Mouse (Mus musculus) liver, embryonic 14.5 days (tissue): ENCODE data around the gene Stam2. TPM values are rescaled to one million over a fixed set of nuclear protein-coding genes. Genes with fewer than 3 reads are reported as not detected.

Experiments
- ATAC-seq: fragments of 200-750 bp; cut with Nextera tagmentation; 2 replicates; pipeline ENCODE4 v1.8.0; 2017; ENCODE audit warnings: moderate number of reproducible peaks, mild to moderate bottlenecking, moderate library complexity; ENCODE audit not compliant: insufficient read depth
- DNase-seq, 3 experiments: peaks; one replicate each; pipeline ENCODE4 v3.0.0-alpha.2; 2012 to 2013; ENCODE audit warnings: low read depth in 3 of 3, low spot score in 3 of 3
- H3K27ac ChIP-seq: fragments of 300-500 bp; sonication (generic); 2 replicates; pipeline ENCODE4 v1.5.1; 2014; ENCODE audit warnings: moderate library complexity, mild to moderate bottlenecking, control low read depth, inconsistent platforms
- H3K27me3 ChIP-seq: fragments of 300-500 bp; sonication (generic); 2 replicates; pipeline ENCODE4 v1.6.1; 2014; ENCODE audit warnings: mild to moderate bottlenecking, low read length, moderate library complexity; ENCODE audit not compliant: control insufficient read depth, insufficient read depth
- H3K36me3 ChIP-seq: fragments of 300-500 bp; sonication (generic); replicated peaks from 2 replicates; pipeline ENCODE4 v1.6.1; 2014; ENCODE audit warnings: low read depth; ENCODE audit not compliant: control insufficient read depth, insufficient read depth
- H3K4me1 ChIP-seq, 2 experiments: fragments of 200-500 bp in 1 of 2; fragments of 300-500 bp in 1 of 2; sonication (generic) in 1 of 2; replicated peaks; 2 replicates each; pipeline ENCODE4 v1.6.1; 2012 to 2014; ENCODE audit warnings: antibody characterized with exemption in 1 of 2, inconsistent platforms in 1 of 2, low read length in 1 of 2; ENCODE audit not compliant: control insufficient read depth in 2 of 2, insufficient read depth in 2 of 2
- H3K4me2 ChIP-seq: fragments of 300-500 bp; sonication (generic); 2 replicates; pipeline ENCODE4 v1.6.1; 2014; ENCODE audit warnings: low read depth, mild to moderate bottlenecking, control low read depth, moderate library complexity
- H3K4me3 ChIP-seq, 2 experiments: fragments of 200-500 bp in 1 of 2; fragments of 300-500 bp in 1 of 2; sonication (generic) in 1 of 2; 2 replicates each; pipeline ENCODE4 v1.5.1; 2012 to 2014; ENCODE audit warnings: low read depth in 2 of 2, low read length in 2 of 2, mild to moderate bottlenecking in 2 of 2, control low read depth in 1 of 2, inconsistent platforms in 1 of 2, moderate library complexity in 1 of 2; ENCODE audit not compliant: insufficient read depth in 1 of 2
- H3K9ac ChIP-seq: fragments of 300-500 bp; sonication (generic); replicated peaks from 2 replicates; pipeline ENCODE4 v1.6.1; 2014; ENCODE audit warnings: mild to moderate bottlenecking, control low read depth, moderate library complexity
- H3K9me3 ChIP-seq: fragments of 300-500 bp; sonication (generic); 2 replicates; pipeline ENCODE4 v1.6.1; 2016; ENCODE audit warnings: low read length, mixed read lengths; ENCODE audit not compliant: control insufficient read depth
- CTCF ChIP-seq: IDR thresholded peaks from 2 replicates; pipeline ENCODE4 v1.5.1; 2016; ENCODE audit warnings: antibody characterized with exemption, low read depth, control low read depth
- EP300 ChIP-seq: IDR thresholded peaks from 2 replicates; pipeline ENCODE4 v1.6.1; 2016; ENCODE audit warnings: antibody characterized with exemption, low read depth
- WGBS: fragments of 180-500 bp; shearing (Covaris S2); extraction: QIAGEN DNeasy Blood & Tissue Kit; methylation state at CpG from one replicate; pipeline ENCODE4 v1.1.7; 2014; ENCODE audit not compliant: insufficient replicate concordance; 5-methylcytosine and 5-hydroxymethylcytosine counted together
- polyA plus RNA-seq, 2 experiments: library from polyadenylated mRNA; depleted of rRNA in 1 of 2; stranded (reverse) in 1 of 2; unstranded in 1 of 2; fragments of >200 nt; fragmentation: Nextera tagmentation in 1 of 2; extraction: Ambion mirVana in 1 of 2; gene quantifications; 2 replicates each; pipeline versions ENCODE4 v1.2.1 to v1.2.3; 2012 to 2014

Gene Stam2
- polyA plus RNA-seq, 2 experiments = 2.9 to 9.4 TPM

DNA sequence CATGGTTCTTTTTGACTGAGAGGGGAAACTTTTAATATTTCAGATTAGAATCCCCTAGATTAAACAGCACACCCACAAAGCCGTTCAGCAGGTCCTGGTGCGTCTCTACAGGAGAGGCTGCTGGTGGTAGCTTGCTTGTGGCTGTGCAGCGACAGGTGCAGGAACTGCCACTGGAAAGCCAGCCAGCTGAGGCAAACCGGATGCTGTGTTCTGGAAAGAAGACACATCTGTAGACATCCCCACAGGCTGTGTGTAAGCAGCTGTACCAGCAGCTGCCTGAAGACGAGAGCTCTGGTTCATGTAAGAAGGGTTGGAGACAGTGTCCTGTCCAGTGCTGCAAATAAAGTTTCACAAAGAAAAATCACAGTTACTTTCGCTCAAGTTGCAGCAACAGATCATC is 47.5 kb downstream of the Stam2 start:
- WGBS = 74% methylated on average over 6 of the region's 6 CpGs
- no peak overlapping the region for H3K27ac ChIP-seq

GRCm38 (mm10) chr2:52691745-52692144 is 50.3 kb downstream of the Stam2 start:
- WGBS = 65% methylated on average over 4 of the region's 4 CpGs
- DNase-seq (no peak), ATAC-seq (no peak)
- Histone ChIP-seq H3K36me3 (no peaks in the 10 kb centered on the region; the same call in 1 of the 2 replicates), H3K4me3 (no peak overlapping the region), H3K9ac (no peak overlapping the region), H3K4me2 (no peak overlapping the region), H3K9me3 (no peaks in the 10 kb centered on the region), H3K27ac (no peak overlapping the region), H3K4me1 (peaks cover 0 to 2% of the 10 kb centered on the region in 2 experiments; a peak in 1 of 4 replicates), H3K27me3 (no peaks in the 10 kb centered on the region)
- no peak for TF ChIP-seq CTCF
- no peak for TF ChIP-seq EP300

More for the DNA sequence above, 47.5 kb downstream of the Stam2 start:
- Histone ChIP-seq H3K9me3 (no peaks in the 10 kb centered on the region), H3K4me1 (no peaks in the 10 kb centered on the region), H3K4me2 (no peak overlapping the region), H3K27me3 (no peaks in the 10 kb centered on the region), H3K36me3 (no peaks in the 10 kb centered on the region; the same call in 1 of the 2 replicates), H3K9ac (no peak overlapping the region), H3K4me3 (no peak overlapping the region)
- DNase-seq (no peak), ATAC-seq (no peak)
- TF ChIP-seq EP300 (no peak), CTCF (no peak)

DNA sequence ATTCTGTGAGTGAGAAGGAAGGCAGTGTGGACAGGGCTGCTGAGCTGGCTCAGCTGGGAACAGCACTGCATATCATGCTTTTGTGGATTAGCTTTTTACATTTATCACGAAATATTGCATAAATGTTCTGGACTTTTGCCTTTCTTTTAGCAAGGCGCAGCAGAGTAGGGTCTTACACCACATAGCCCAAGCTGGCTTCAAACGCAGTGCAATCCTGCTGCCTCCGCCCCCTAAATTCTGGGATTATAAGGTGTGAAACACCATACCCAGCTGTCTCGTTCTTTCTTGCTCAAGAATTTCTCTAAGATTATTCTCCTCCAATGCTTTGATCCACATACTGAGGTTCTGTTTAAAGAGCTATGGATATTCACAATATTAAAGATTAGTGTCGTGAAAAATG is 55.5 kb downstream of the Stam2 start:
- Histone ChIP-seq H3K4me2 (no peak overlapping the region), H3K9ac (no peak overlapping the region), H3K27me3 (no peaks in the 10 kb centered on the region), H3K4me1 (peaks cover 0 to 2% of the 10 kb centered on the region in 2 experiments; a peak in 1 of 4 replicates), H3K36me3 (no peaks in the 10 kb centered on the region), H3K4me3 (no peak overlapping the region), H3K27ac (no peak overlapping the region), H3K9me3 (no peaks in the 10 kb centered on the region)
- WGBS = 66% methylated on average over 6 of the region's 6 CpGs
- no peak for DNase-seq
- TF ChIP-seq CTCF (no peak), EP300 (no peak)
- ATAC-seq = no peak

DNA sequence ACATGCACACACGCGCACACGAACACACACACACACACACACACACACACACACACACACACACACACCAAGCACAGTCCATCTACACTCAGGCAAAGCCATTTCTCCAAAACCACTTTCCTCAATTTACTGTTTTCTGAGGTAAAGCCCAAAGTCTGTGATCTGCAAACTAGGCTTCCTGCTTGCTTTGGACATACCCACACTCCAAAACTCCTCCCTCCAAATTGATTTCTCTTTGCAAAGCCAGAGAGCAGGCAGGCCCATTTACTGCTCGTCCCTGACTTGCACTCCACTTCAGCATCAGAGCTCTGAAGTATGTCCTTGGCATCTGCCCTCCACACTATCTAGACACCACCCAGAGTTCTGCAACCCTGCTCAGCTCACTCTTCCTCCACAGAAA is 64.5 kb downstream of the Stam2 start:
- WGBS = 49% methylated on average over 4 of the region's 4 CpGs
- ATAC-seq (no peak), DNase-seq (no peak)
- Histone ChIP-seq H3K4me2 (no peak overlapping the region), H3K4me3 (no peak overlapping the region), H3K36me3 (no peaks in the 10 kb centered on the region), H3K4me1 (peaks cover 0 to 2% of the 10 kb centered on the region in 2 experiments; a peak in 1 of 4 replicates), H3K9me3 (no peaks in the 10 kb centered on the region), H3K9ac (no peak overlapping the region), H3K27me3 (peaks cover 35% of the 10 kb centered on the region), H3K27ac (no peak overlapping the region)
- TF ChIP-seq EP300 = no peak
- no peak for TF ChIP-seq CTCF

DNA sequence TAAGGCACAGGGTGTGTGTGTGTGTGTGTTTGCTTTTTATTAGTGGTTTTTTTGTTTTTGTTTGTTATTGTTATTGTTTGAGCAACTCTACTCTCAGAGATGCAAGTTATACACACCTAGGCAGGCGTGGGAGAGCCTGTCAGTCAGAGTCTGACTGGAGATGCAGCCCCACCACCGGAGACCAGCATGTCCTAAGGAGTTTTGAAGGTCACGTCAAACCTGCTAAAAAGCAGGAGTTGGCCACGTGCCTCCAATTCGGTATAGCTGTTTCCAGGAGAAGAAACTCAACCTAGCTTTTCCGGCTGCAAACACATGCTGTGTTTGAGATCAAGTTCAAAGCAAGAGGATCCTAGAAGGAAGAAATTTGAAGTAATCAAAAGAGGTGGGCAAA is 65.2 kb downstream of the Stam2 start:
- ATAC-seq (no peak), DNase-seq (no peak)
- Histone ChIP-seq H3K27me3 (peaks cover 35% of the 10 kb centered on the region), H3K9me3 (no peaks in the 10 kb centered on the region), H3K36me3 (no peaks in the 10 kb centered on the region), H3K27ac (no peak overlapping the region), H3K4me2 (no peak overlapping the region), H3K9ac (no peak overlapping the region), H3K4me1 (peaks cover 0 to 2% of the 10 kb centered on the region in 2 experiments; a peak in 1 of 4 replicates), H3K4me3 (no peak overlapping the region)
- TF ChIP-seq EP300 (no peak), CTCF (no peak)
- 17% methylated on average over 6 of the region's 6 CpGs for WGBS
